Mouse (Mus musculus): ENCODE data around the gene Adh1. TPM values are rescaled to one million over a fixed set of nuclear protein-coding genes. Genes with fewer than 3 reads are reported as not detected.

Gene Adh1
- polyA plus RNA-seq, 1 experiment from 2014 or later: 434 TPM

GRCm38 (mm10) chr3:138227082-138227481 lies 33.7 kb upstream of the Adh1 start:
- H3K36me3 ChIP-seq (replicated peaks; ENCODE audit: insufficient read depth, low read length): no peaks in the 10 kb centered on the region
- DNase-seq (no peak), ATAC-seq (peak; percentile 56)
- WGBS (ENCODE audit: insufficient replicate concordance): 65% methylated on average over 2 of the region's 2 CpGs
- no peak overlapping the region for H3K4me3 ChIP-seq (ENCODE audit: low read depth, low read length)
- H3K27me3 ChIP-seq (ENCODE audit: insufficient read depth, low read length): no peaks in the 10 kb centered on the region
- peak overlapping the region; percentile 84 for H3K27ac ChIP-seq (ENCODE audit: low read depth)
- TF ChIP-seq EP300 (IDR thresholded peaks at IDR 0.05; ENCODE audit: low read depth): peak; percentile 77
- no peak for TF ChIP-seq CTCF (IDR thresholded peaks at IDR 0.05; ENCODE audit: low read depth)
- no peaks in the 10 kb centered on the region for H3K9me3 ChIP-seq (ENCODE audit: low read length)
- no peak overlapping the region for H3K4me2 ChIP-seq (ENCODE audit: low read depth, low read length)
- H3K4me1 ChIP-seq (ENCODE audit: insufficient read depth): peaks cover 24% of the 10 kb centered on the region
- H3K9ac ChIP-seq (replicated peaks): no peak overlapping the region

DNA sequence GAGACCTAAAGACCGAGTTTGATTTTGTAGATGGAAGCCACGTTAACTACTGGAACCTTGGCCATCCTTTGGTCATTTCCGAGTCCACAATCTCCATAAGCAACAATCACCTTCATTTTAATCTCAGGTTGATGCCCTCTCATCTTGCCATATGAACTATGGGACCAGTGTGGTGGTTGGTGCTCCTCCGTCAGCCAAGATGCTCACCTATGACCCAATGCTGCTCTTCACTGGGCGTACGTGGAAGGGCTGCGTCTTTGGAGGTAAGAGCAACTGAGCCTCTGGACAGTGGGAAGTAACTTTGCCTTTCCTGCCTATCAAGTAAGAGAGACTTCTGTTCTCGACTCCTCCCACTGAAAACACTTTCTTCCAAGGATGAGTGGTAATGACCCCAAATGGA lies 33.0 kb upstream of the Adh1 start:
- Histone ChIP-seq H3K4me3 (ENCODE audit: low read depth, low read length) (no peak overlapping the region), H3K9ac (replicated peaks) (no peak overlapping the region), H3K36me3 (replicated peaks; ENCODE audit: insufficient read depth, low read length) (no peaks in the 10 kb centered on the region), H3K27me3 (ENCODE audit: insufficient read depth, low read length) (no peaks in the 10 kb centered on the region), H3K4me2 (ENCODE audit: low read depth, low read length) (no peak overlapping the region), H3K4me1 (ENCODE audit: insufficient read depth) (peaks cover 21% of the 10 kb centered on the region), H3K27ac (ENCODE audit: low read depth) (peak overlapping the region; percentile 77), H3K9me3 (ENCODE audit: low read length) (no peaks in the 10 kb centered on the region)
- no peak for DNase-seq
- WGBS (ENCODE audit: insufficient replicate concordance): 89% methylated on average over 8 of the region's 8 CpGs
- TF ChIP-seq EP300 (IDR thresholded peaks at IDR 0.05; ENCODE audit: low read depth): no peak
- ATAC-seq: no peak

DNA sequence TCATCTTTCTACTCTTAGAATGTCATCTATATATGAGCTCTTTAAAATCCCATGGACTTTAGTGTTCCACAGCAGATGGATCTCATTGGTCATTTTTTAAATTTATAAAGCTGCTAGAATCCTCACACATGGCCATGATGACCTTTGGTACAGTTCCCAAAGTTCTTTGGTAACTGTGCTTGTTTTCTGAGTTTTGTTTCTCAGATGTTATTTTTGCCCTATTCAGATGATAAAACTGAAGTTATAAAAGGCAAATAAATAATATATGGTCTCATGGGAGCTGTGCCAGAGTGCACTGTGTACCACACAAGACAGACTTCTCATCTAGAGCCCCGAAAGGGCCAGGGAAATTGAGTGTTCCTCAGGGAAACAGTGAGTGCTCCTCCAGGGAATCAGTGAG lies 31.3 kb upstream of the Adh1 start:
- Histone ChIP-seq H3K27me3 (ENCODE audit: insufficient read depth, low read length) (no peaks in the 10 kb centered on the region), H3K36me3 (replicated peaks; ENCODE audit: insufficient read depth, low read length) (no peaks in the 10 kb centered on the region), H3K4me3 (ENCODE audit: low read depth, low read length) (no peak overlapping the region), H3K4me1 (ENCODE audit: insufficient read depth) (peaks cover 15% of the 10 kb centered on the region), H3K27ac (ENCODE audit: low read depth) (peak overlapping the region; percentile 77), H3K4me2 (ENCODE audit: low read depth, low read length) (no peak overlapping the region), H3K9ac (replicated peaks) (no peak overlapping the region), H3K9me3 (ENCODE audit: low read length) (no peaks in the 10 kb centered on the region)
- no peak for DNase-seq
- ATAC-seq: no peak
- 83% methylated on average over 1 of the region's 1 CpGs for WGBS (ENCODE audit: insufficient replicate concordance)
- TF ChIP-seq CTCF (IDR thresholded peaks at IDR 0.05; ENCODE audit: low read depth) (no peak), EP300 (IDR thresholded peaks at IDR 0.05; ENCODE audit: low read depth) (no peak)

DNA sequence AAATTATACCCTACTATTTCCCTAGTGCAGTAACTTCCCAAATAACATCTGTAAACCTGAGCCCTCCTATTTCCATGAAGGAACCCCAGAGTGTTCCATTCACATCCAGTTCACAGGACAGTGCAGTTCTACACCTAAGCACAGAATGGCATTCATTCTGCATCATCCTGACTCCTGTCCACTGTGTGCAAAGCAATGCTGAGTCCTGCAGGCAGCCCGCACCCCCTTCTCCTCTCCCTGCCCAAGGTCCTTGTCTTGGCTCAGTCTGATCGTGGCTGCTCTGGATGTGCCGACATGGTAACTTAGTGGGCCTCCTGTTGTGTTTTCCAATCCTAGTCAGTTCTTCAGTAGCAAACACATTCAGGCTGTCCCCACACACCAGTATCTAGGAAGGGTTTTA lies 30.5 kb upstream of the Adh1 start:
- no peaks in the 10 kb centered on the region for H3K36me3 ChIP-seq (replicated peaks; ENCODE audit: insufficient read depth, low read length)
- no peak overlapping the region for H3K9ac ChIP-seq (replicated peaks)
- ATAC-seq (no peak), DNase-seq (no peak)
- no peaks in the 10 kb centered on the region for H3K27me3 ChIP-seq (ENCODE audit: insufficient read depth, low read length)
- H3K4me1 ChIP-seq (ENCODE audit: insufficient read depth): peaks cover 9% of the 10 kb centered on the region
- TF ChIP-seq CTCF (IDR thresholded peaks at IDR 0.05; ENCODE audit: low read depth): no peak
- no peak for TF ChIP-seq EP300 (IDR thresholded peaks at IDR 0.05; ENCODE audit: low read depth)
- H3K9me3 ChIP-seq (ENCODE audit: low read length): no peaks in the 10 kb centered on the region
- H3K27ac ChIP-seq (ENCODE audit: low read depth): no peak overlapping the region
- H3K4me3 ChIP-seq (ENCODE audit: low read depth, low read length): no peak overlapping the region
- 77% methylated on average over 3 of the region's 3 CpGs for WGBS (ENCODE audit: insufficient replicate concordance)
- H3K4me2 ChIP-seq (ENCODE audit: low read depth, low read length): no peak overlapping the region

DNA sequence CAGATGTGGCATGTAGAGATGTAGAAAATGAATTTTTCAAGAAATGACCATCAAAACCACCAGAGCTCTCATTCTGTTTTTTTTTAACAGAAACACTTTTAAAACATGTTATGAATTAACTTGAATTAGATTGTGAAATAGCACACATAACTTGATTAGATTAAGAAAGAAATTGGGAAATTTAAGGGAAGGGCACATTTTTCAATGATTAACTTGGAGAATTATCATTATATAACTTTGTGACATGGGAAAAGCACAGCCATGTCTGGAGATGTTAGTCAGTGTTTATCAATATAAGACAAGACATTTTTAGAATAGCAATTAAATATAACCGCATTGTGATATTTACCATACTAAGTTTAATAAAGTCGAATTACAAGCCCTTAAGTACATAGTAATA lies 29.3 kb upstream of the Adh1 start:
- DNase-seq: no peak
- no peak overlapping the region for H3K27ac ChIP-seq (ENCODE audit: low read depth)
- no peaks in the 10 kb centered on the region for H3K36me3 ChIP-seq (replicated peaks; ENCODE audit: insufficient read depth, low read length)
- H3K4me1 ChIP-seq (ENCODE audit: insufficient read depth): peaks cover 5% of the 10 kb centered on the region
- H3K4me2 ChIP-seq (ENCODE audit: low read depth, low read length): no peak overlapping the region
- no peak for TF ChIP-seq EP300 (IDR thresholded peaks at IDR 0.05; ENCODE audit: low read depth)
- no peak for TF ChIP-seq CTCF (IDR thresholded peaks at IDR 0.05; ENCODE audit: low read depth)
- H3K9ac ChIP-seq (replicated peaks): no peak overlapping the region
- 73% methylated on average over 2 of the region's 2 CpGs for WGBS (ENCODE audit: insufficient replicate concordance)
- no peak overlapping the region for H3K4me3 ChIP-seq (ENCODE audit: low read depth, low read length)
- H3K27me3 ChIP-seq (ENCODE audit: insufficient read depth, low read length): no peaks in the 10 kb centered on the region
- ATAC-seq: no peak
- no peaks in the 10 kb centered on the region for H3K9me3 ChIP-seq (ENCODE audit: low read length)

- no peaks in the 10 kb centered on the region for H3K9me3 ChIP-seq (ENCODE audit: low read length)
- ATAC-seq (no peak), DNase-seq (no peak)
- H3K36me3 ChIP-seq (replicated peaks; ENCODE audit: insufficient read depth, low read length): no peaks in the 10 kb centered on the region
- WGBS (ENCODE audit: insufficient replicate concordance): 62% methylated on average over 11 of the region's 11 CpGs
- H3K4me2 ChIP-seq (ENCODE audit: low read depth, low read length): no peak overlapping the region
- no peak overlapping the region for H3K9ac ChIP-seq (replicated peaks)
- peaks cover 8% of the 10 kb centered on the region for H3K4me1 ChIP-seq (ENCODE audit: insufficient read depth)
- no peaks in the 10 kb centered on the region for H3K27me3 ChIP-seq (ENCODE audit: insufficient read depth, low read length)
- H3K4me3 ChIP-seq (ENCODE audit: low read depth, low read length): no peak overlapping the region
- TF ChIP-seq CTCF (IDR thresholded peaks at IDR 0.05; ENCODE audit: low read depth) (no peak), EP300 (IDR thresholded peaks at IDR 0.05; ENCODE audit: low read depth) (no peak)
- H3K27ac ChIP-seq (ENCODE audit: low read depth): peak overlapping the region; percentile 60
These were observed 24.1 kb upstream of the Adh1 start for GRCm38 (mm10) chr3:138236546-138237163.

- Histone ChIP-seq H3K27me3 (ENCODE audit: insufficient read depth, low read length) (no peaks in the 10 kb centered on the region), H3K27ac (ENCODE audit: low read depth) (peak overlapping the region; percentile 64; the same call in 1 of the 2 replicates), H3K9me3 (ENCODE audit: low read length) (no peaks in the 10 kb centered on the region), H3K9ac (replicated peaks) (no peak overlapping the region), H3K4me3 (ENCODE audit: low read depth, low read length) (no peak overlapping the region), H3K4me2 (ENCODE audit: low read depth, low read length) (no peak overlapping the region), H3K36me3 (replicated peaks; ENCODE audit: insufficient read depth, low read length) (no peaks in the 10 kb centered on the region), H3K4me1 (ENCODE audit: insufficient read depth) (peaks cover 15% of the 10 kb centered on the region)
- no peak for DNase-seq
- TF ChIP-seq CTCF (IDR thresholded peaks at IDR 0.05; ENCODE audit: low read depth) (no peak), EP300 (IDR thresholded peaks at IDR 0.05; ENCODE audit: low read depth) (peak; percentile 62)
- WGBS (ENCODE audit: insufficient replicate concordance): 61% methylated on average over 10 of the region's 10 CpGs
- peak; percentile 82 for ATAC-seq
These were observed 22.7 kb upstream of the Adh1 start for GRCm38 (mm10) chr3:138238046-138238445.
